Mouse (Mus musculus) heart, embryonic 16.5 days (tissue): ENCODE data around the gene Tmem164. TPM values are rescaled to one million over a fixed set of nuclear protein-coding genes. Genes with fewer than 3 reads are reported as not detected.
A peak's percentile ranks its signal among the peaks of the same experiment; 100 is the strongest.

Experiments
- ATAC-seq: fragments of 200-750 bp; cut with Nextera tagmentation; replicated peaks from 2 replicates; pipeline ENCODE4 v1.8.0; 2017; ENCODE audit warnings: moderate number of reproducible peaks; ENCODE audit not compliant: insufficient read depth, low FRiP score; ENCODE audit errors: extremely low read depth
- H3K27ac ChIP-seq: fragments of 300-500 bp; sonication (generic); 2 replicates; pipeline ENCODE4 v1.5.1; 2014; ENCODE audit warnings: mild to moderate bottlenecking, low read length, control low read depth, moderate library complexity
- H3K27me3 ChIP-seq: fragments of 300-500 bp; sonication (generic); 2 replicates; pipeline ENCODE4 v1.6.1; 2014; ENCODE audit warnings: low read length, mixed read lengths; ENCODE audit not compliant: control insufficient read depth, insufficient read depth
- H3K36me3 ChIP-seq: fragments of 300-500 bp; sonication (generic); 2 replicates; pipeline ENCODE4 v1.6.1; 2014; ENCODE audit not compliant: control insufficient read depth, insufficient read depth
- H3K4me1 ChIP-seq: fragments of 300-500 bp; sonication (generic); 2 replicates; pipeline ENCODE4 v1.6.1; 2014; ENCODE audit warnings: low read length, mixed read lengths; ENCODE audit not compliant: control insufficient read depth, insufficient read depth
- H3K4me2 ChIP-seq: fragments of 300-500 bp; sonication (generic); 2 replicates; pipeline ENCODE4 v1.6.1; 2014; ENCODE audit warnings: low read depth, mild to moderate bottlenecking, control low read depth, low read length
- H3K4me3 ChIP-seq: fragments of 300-500 bp; sonication (generic); 2 replicates; pipeline ENCODE4 v1.5.1; 2014; ENCODE audit warnings: mild to moderate bottlenecking, control low read depth, low read length
- H3K9ac ChIP-seq: fragments of 300-500 bp; sonication (generic); 2 replicates; pipeline ENCODE4 v1.6.1; 2014; ENCODE audit warnings: low read length, control low read depth
- H3K9me3 ChIP-seq: fragments of 300-500 bp; sonication (generic); replicated peaks from 2 replicates; pipeline ENCODE4 v1.6.1; 2016; ENCODE audit warnings: low read length; ENCODE audit not compliant: control insufficient read depth
- WGBS: fragments of 180-500 bp; shearing (Covaris S2); extraction: QIAGEN DNeasy Blood & Tissue Kit; methylation state at CpG from one replicate; pipeline ENCODE4 v1.1.7; 2014; 5-methylcytosine and 5-hydroxymethylcytosine counted together
- polyA plus RNA-seq: library from polyadenylated mRNA; unstranded; fragments of >200 nt; fragmentation: Nextera tagmentation; extraction: Ambion mirVana; gene quantifications from 2 replicates; pipeline ENCODE4 v1.2.1, GENCODE M21; 2015

Tmem164 gene
- polyA plus RNA-seq, 1 experiment from 2014 or later = 58.1 TPM

- H3K4me3 ChIP-seq = no peak overlapping the region
- H3K27ac ChIP-seq = peak overlapping the region; percentile 89
- peaks cover 40% of the 10 kb centered on the region for H3K4me1 ChIP-seq
- H3K27me3 ChIP-seq = no peaks in the 10 kb centered on the region
- H3K9me3 ChIP-seq = no peaks in the 10 kb centered on the region
- 66% methylated on average over 3 of the region's 3 CpGs for WGBS
- no peak for ATAC-seq
- no peak overlapping the region for H3K9ac ChIP-seq
- H3K36me3 ChIP-seq = peaks cover 2% of the 10 kb centered on the region; the same call in 1 of the 2 replicates
- H3K4me2 ChIP-seq = no peak overlapping the region
These were observed 151.0 kb downstream of the Tmem164 start for GRCm38 (mm10) chrX:142832221-142832620.

DNA sequence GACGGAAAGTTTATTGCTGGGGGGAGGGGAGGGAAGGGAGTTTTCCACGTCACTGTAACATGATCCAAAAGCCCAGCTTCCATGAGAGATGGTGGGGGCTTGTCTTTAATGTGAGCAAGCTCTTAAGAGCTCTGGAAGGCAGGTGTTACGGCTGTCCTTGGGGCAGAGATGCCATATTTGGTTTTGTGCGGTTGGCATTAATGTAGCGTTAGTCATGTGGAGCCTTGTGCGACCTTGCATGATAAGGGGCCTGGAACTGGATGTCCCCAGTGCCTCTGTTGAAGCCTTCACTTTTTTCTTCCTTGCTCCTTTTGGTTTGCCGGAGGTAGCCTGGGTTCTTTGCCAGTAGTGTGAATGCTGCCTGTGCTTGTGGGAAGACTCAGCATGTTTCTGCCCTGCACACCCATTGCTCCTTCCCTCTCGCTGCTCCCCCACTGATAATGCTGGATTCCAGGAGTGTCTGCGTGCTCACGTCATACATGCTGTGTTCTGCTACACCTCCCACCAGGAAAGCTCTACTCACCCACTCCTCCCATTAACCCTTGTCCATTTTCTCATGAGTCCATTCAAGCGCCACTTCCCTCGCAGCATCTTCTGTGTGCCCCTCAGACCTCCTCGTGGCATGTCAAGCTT is 152.1 kb downstream of the Tmem164 start:
- WGBS = 49% methylated on average over 13 of the region's 13 CpGs
- H3K9me3 ChIP-seq = no peaks in the 10 kb centered on the region
- H3K4me3 ChIP-seq = no peak overlapping the region
- H3K4me1 ChIP-seq = peaks cover 40% of the 10 kb centered on the region
- H3K9ac ChIP-seq = peak overlapping the region; percentile 25; the same call in 1 of the 2 replicates
- peak overlapping the region; percentile 89 for H3K27ac ChIP-seq
- no peak overlapping the region for H3K4me2 ChIP-seq
- peak; percentile 63 for ATAC-seq
- no peaks in the 10 kb centered on the region for H3K27me3 ChIP-seq
- peaks cover 2% of the 10 kb centered on the region; the same call in 1 of the 2 replicates for H3K36me3 ChIP-seq

DNA sequence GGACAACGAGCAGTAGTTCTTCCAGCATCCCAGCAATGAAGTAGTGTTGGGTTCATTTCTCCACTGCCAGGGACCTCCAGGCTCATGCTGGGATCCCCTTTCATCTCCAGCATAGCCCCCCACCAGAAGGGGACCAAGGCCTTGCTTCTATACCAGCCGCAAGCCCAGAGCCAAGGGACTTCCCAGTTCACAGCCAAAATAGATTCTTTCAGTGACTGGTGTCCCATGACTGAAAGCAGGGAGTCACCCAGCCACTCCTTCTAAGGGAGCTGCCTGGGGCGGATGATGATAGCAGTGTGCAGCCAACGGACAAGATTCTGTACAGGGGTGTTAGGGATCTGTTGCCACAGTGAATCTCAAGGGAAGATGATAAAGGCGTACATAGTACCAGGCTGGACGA is 153.6 kb downstream of the Tmem164 start:
- 64% methylated on average over 6 of the region's 6 CpGs for WGBS
- H3K36me3 ChIP-seq = peaks cover 2% of the 10 kb centered on the region; the same call in 1 of the 2 replicates
- no peak for ATAC-seq
- no peaks in the 10 kb centered on the region for H3K9me3 ChIP-seq
- no peaks in the 10 kb centered on the region for H3K27me3 ChIP-seq
- no peak overlapping the region for H3K4me3 ChIP-seq
- H3K4me2 ChIP-seq = no peak overlapping the region
- H3K27ac ChIP-seq = peak overlapping the region; percentile 89
- H3K4me1 ChIP-seq = peaks cover 28% of the 10 kb centered on the region
- no peak overlapping the region for H3K9ac ChIP-seq

DNA sequence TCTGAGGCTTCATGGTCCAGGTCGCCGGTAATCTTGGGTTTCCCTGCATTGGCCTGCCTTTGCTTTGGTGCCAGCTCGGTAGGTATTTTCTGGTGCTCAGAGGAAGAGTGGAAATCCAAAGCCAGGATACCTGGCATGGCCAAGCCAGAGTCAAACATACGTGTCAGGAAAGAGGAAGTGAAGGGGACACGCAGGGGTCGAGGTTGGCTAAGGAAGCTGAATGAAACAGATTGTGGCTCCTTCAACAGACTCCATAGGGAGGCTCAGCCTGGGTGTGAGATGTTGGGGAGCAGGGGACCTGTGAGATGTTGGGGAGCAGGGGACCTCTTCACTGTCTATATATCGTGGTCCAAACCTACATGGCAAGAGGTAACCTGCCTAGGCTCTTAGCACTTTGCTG is 155.2 kb downstream of the Tmem164 start:
- Histone ChIP-seq H3K4me2 (no peak overlapping the region), H3K9me3 (no peaks in the 10 kb centered on the region), H3K4me3 (no peak overlapping the region), H3K27me3 (no peaks in the 10 kb centered on the region), H3K9ac (no peak overlapping the region), H3K4me1 (peaks cover 25% of the 10 kb centered on the region), H3K27ac (no peak overlapping the region), H3K36me3 (peaks cover 2% of the 10 kb centered on the region)
- WGBS = 84% methylated on average over 7 of the region's 7 CpGs
- no peak for ATAC-seq

DNA sequence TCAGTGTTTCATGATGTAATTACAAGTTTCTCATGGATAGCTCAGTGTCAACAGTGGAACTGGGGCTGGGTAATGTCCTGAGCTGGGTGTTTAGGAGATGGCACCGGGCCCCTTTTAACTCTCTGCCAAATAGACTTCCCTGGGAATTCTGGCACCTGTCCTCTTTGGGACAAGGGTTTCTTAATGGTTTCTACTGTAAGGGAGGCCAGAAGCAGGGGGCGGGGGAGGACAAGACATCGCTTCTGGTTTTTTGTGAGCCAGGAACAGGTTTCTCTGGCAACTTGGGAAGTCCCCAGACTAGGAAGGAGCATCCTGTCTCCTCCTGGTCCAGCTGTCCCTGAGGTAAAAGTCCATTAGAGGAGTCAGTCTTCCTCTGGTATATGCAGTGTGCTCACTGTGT is 156.1 kb downstream of the Tmem164 start:
- Histone ChIP-seq H3K9ac (no peak overlapping the region), H3K36me3 (peaks cover 2% of the 10 kb centered on the region), H3K27ac (no peak overlapping the region), H3K27me3 (no peaks in the 10 kb centered on the region), H3K9me3 (no peaks in the 10 kb centered on the region), H3K4me1 (peaks cover 19% of the 10 kb centered on the region), H3K4me2 (no peak overlapping the region), H3K4me3 (no peak overlapping the region)
- ATAC-seq = no peak
- 84% methylated on average over 3 of the region's 3 CpGs for WGBS

- Histone ChIP-seq H3K4me1 (peaks cover 6% of the 10 kb centered on the region), H3K36me3 (peaks cover under 1% of the 10 kb centered on the region), H3K4me3 (no peak overlapping the region), H3K9ac (no peak overlapping the region), H3K9me3 (no peaks in the 10 kb centered on the region), H3K27me3 (no peaks in the 10 kb centered on the region), H3K4me2 (no peak overlapping the region), H3K27ac (peak overlapping the region; percentile 46; the same call in 1 of the 2 replicates)
- 78% methylated on average over 2 of the region's 2 CpGs for WGBS
- peak; percentile 50 for ATAC-seq
These were observed 157.6 kb downstream of the Tmem164 start for GRCm38 (mm10) chrX:142838841-142839240.

DNA sequence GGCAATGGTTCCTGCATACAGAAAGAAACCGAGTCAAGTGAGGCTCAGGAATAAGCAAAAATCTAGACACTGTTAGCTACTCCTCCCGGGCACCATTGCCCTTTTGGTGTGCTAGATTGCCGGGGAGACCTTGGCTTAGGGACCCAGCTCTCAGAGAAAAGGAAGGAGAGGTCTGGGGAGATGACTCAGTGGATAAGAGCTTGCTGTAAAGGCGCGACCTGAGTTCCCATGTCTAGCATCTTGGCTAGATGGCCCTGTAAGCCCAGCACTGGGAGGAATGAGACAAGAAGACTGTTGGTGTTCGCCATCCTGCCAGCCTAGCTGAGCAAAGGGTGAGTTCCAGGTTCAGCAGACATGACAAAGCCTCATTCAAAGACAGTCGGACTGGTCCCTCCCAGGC is 158.2 kb downstream of the Tmem164 start:
- Histone ChIP-seq H3K9ac (no peak overlapping the region), H3K27me3 (no peaks in the 10 kb centered on the region), H3K27ac (no peak overlapping the region), H3K9me3 (no peaks in the 10 kb centered on the region), H3K4me3 (no peak overlapping the region), H3K4me1 (peaks cover 2% of the 10 kb centered on the region), H3K36me3 (no peaks in the 10 kb centered on the region; the same call in none of the 2 replicates), H3K4me2 (no peak overlapping the region)
- ATAC-seq = no peak
- 83% methylated on average over 7 of the region's 7 CpGs for WGBS

GRCm38 (mm10) chrX:142841916-142842315 is 160.7 kb downstream of the Tmem164 start:
- no peak for ATAC-seq
- no peaks in the 10 kb centered on the region for H3K9me3 ChIP-seq
- H3K36me3 ChIP-seq = no peaks in the 10 kb centered on the region; the same call in 1 of the 2 replicates
- no peaks in the 10 kb centered on the region; the same call in 1 of the 2 replicates for H3K4me1 ChIP-seq
- no peak overlapping the region for H3K4me3 ChIP-seq
- no peaks in the 10 kb centered on the region for H3K27me3 ChIP-seq
- H3K27ac ChIP-seq = no peak overlapping the region
- no peak overlapping the region for H3K4me2 ChIP-seq
- 65% methylated on average over 4 of the region's 4 CpGs for WGBS
- no peak overlapping the region for H3K9ac ChIP-seq

- ATAC-seq = no peak
- no peaks in the 10 kb centered on the region for H3K27me3 ChIP-seq
- no peak overlapping the region for H3K4me3 ChIP-seq
- no peak overlapping the region for H3K4me2 ChIP-seq
- H3K9me3 ChIP-seq = no peaks in the 10 kb centered on the region
- 0 out of 2 replicates have a peak, but pooled peaks cover 2% of the 10 kb centered on the region for H3K4me1 ChIP-seq
- H3K36me3 ChIP-seq = no peaks in the 10 kb centered on the region
- WGBS = 76% methylated on average over 6 of the region's 6 CpGs
- no peak overlapping the region for H3K27ac ChIP-seq
- no peak overlapping the region for H3K9ac ChIP-seq
These were observed 165.1 kb downstream of the Tmem164 start for GRCm38 (mm10) chrX:142846266-142846665.
